Mouse (Mus musculus) cerebellum, adult 2 months (tissue): ENCODE results near the gene Arhgef7.

Source experiments
- CTCF ChIP-seq: fragments of 200-500 bp; IDR thresholded peaks from 2 replicates; pipeline ENCODE4 v1.5.1; 2011; ENCODE audit warnings: low read depth, mild to moderate bottlenecking, control low read depth, low read length, moderate library complexity, borderline replicate concordance; ENCODE audit not compliant: insufficient read depth
- POLR2A ChIP-seq: fragments of 200-500 bp; IDR thresholded peaks from 2 replicates; pipeline ENCODE4 v1.6.1; 2011; ENCODE audit warnings: low read length, control low read depth, borderline replicate concordance; ENCODE audit not compliant: insufficient read depth

DNA sequence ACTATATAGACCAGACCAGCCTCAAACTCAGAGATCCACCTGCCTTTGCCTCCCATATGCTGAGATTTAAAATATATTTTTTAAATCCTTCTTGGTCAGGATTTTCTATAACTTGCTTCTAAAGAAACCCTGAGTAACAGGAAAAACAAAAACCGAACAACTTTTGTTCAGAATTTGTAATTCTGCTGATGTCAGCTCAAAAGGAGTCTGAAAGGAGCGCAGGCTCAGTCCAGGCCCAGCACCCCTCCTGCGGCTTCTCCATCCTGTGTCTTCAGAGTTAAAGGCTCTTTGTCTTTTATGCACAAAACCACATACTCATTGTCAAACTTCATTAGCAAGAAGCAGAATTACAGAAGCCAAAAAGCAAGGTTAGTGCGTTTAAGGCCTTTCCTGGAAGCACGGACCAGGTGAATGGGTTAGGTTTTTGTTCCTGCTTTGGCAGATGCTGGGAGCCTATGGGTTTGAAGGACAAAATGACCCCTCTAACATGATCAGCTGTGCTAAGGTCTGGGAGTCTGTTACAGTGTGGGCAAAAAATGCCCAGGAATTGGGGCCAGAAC, 28.0 kb upstream of the Arhgef7 start:
- TF ChIP-seq CTCF, result no peak
- TF ChIP-seq POLR2A, result no peak
